Mouse (Mus musculus) kidney, postnatal 14 days (tissue): ENCODE measurements around the gene Fam241b.
A peak's percentile ranks its signal among the peaks of the same experiment; 100 is the strongest.

Source experiments
- DNase-seq: peaks from one replicate; pipeline ENCODE4 v3.0.0; 2022; ENCODE audit warnings: mixed read lengths

Fam241b gene

DNA sequence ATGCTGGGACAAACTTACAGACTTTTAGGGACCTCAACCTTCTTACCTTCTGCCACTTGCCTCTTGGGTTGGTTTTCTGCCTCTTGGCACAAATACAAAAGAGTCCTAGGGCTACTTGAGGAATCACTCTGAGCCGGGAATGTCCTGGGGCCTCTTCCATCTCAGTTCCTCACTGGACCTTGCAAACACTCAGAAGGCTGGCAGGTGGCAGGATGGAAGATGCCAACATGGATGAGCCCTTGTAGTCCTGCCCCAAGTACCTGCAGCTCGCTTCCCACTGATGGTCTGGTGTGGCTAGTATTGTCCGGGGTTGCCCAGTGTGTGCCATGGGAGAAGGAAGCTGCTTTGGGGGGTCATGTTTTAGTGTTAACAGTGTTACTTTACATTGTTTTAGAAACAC is 73.8 kb downstream of the Fam241b start:
- no peak for DNase-seq

GRCm38 (mm10) chr10:62069398-62069797 is 74.3 kb downstream of the Fam241b start:
- no peak for DNase-seq

GRCm38 (mm10) chr10:62068532-62068931 is 75.2 kb downstream of the Fam241b start:
- no peak for DNase-seq

DNA sequence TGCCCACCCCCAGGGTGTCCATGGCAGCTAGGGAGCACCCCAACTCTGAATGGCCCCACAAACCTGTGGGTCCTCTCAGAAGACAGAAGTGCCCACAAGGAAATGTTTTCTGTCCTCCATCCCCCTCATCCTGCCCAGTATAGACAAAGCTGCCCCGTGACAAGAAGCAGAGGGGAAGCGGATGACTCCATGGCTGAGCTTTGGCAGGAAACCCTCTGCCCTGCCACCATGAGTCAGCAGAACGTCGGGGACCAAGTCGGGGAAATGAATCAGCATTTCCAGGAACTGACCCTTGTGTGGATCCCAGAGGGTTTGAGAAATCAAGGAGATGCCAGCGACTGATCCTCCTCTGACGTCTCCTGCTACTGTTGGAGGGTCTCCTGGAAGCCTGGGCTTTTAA is 77.5 kb downstream of the Fam241b start:
- peak; percentile 26 for DNase-seq

GRCm38 (mm10) chr10:62062786-62063185 is 80.9 kb downstream of the Fam241b start:
- no peak for DNase-seq

DNA sequence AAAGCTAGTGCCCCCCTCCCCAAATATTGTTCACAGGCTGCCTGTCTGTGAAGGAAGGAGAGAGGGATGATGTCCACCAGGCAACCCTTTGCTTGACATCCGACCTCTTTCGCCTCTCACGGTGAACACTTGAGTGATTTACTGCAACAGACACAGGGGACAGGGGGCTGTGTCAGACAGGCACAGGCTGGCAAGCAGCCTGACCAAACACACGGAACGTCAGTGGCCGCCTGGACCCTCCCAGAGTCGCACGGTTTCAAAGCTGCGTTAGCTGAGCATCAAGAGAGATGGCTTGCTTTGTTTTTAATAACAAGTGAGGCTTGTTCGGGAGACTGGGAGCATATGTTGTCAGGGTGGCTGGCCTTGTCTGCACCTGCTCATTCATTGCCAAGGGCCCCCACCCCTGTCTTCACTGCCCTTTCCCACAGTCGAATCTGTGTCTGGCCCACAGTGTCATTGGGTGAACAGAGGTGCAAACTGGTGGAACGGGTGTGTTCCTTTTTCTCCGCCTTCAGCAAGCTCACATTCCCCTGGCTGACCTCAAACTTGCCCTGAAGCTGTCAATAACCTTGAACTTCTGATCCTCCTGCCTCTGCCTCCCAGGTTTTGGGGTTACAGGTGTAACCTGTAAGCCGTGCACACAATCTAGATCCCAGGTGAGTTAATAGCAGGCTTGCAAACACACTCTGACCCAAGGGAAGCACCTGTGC is 82.6 kb downstream of the Fam241b start:
- no peak for DNase-seq

DNA sequence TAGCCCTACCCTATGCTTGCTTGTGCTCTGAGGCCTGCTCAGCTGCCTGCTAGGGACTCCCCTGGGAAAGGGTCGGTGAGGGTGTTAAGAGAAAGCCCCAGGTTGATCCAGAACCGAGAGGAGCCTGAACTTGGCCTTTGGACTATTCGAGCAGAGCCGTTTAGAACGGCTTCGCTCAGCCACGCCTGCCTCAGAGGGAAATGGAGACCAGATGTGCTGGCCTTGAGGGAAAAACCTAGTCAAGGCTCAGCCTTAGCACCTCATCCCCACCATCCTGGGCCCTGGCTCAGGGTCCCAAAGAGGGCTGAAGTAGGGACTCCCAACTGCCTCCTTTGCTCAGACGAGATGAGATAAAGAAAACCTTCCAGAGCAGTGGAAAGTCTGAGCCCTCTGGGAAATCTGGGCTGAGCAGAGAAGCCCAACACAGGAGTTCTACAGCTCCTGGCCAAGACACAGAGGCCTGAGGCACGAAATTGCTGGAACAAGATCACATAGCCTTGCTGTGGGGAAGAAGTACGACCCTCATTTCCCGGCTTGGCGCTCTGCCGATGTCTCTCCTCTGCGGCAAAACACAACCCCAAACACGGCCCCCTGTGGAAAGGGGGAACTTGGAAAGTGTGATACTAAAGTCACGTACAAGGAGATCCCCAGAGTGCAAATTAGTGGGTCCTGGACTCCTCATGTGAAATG is 83.4 kb downstream of the Fam241b start:
- DNase-seq = no peak

DNA sequence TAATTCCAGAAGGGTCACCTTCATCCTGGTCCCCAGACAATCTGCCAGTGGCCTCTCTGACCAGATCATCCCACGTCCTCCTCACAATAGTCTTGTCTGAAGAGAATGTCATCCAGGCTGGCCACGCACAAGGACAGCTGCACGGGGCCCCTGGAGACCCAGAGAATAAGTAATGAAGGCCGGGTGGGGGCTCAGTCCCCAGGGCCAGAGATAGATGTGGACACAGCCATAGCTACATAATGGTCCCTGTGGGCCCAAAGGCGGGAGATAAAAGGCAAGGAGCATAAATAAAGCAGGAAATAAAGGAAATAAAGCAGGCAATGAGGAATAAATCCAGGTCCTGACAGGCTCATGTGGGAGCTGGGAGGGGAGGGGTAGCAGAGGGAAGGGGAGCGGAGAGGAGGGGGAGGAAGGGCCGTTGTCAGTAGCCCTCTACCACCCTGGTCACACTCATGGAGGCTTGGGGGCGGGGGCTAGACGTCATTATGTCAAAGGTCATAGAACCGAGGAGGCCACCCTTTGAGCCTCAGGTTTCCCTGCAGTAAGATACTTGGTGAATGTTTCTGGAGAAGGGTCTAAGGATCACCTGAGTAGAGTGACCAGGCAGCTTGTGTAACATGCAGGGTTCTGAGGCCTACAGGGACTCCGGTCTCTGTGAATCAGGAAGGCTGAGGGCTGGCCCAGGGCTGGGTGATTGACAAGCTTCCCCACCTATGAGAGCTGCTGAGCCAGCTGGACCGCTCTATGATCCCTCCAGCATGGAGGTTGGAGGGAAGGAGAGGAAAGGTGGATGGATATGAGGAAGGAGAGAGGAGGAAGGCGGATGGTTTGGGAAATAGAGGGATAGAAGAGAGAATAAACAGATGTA is 85.0 kb downstream of the Fam241b start:
- peak; percentile 32 for DNase-seq
